Mouse (Mus musculus) lung, postnatal 14 days (tissue): Measurements from ENCODE around the gene Kif2a.
"Not testable (repeated sequence)": the region's sequence is repeated elsewhere in the genome, so short reads cannot be mapped to it uniquely, and the experiment has no call there.

Experiments used
- DNase-seq: peaks from one replicate; pipeline ENCODE4 v3.0.0; 2021

Gene Kif2a

DNA sequence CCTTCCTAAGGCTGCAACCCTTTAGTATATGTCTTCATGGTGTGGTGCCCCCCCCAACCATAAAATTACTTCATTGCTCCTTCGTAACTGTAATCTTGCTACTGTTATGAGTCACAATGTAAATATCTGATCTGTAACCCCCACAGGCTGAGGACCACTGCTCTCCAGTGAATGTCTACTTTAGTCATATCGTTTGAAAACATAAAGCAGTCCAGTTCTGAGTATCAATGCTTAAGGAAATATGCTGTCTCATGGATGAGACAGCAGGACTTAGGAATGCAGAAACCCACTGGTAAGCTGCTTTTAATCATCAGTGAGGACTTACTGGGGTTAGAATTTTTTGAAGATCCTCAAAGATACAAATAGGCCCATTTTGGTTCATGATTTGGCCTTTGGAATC, 2.5 kb downstream of the Kif2a start:
- no peak for DNase-seq

- no peak for DNase-seq
Observed at GRCm38 (mm10) chr13:107013926-107014325, 8.0 kb downstream of the Kif2a start.

DNA sequence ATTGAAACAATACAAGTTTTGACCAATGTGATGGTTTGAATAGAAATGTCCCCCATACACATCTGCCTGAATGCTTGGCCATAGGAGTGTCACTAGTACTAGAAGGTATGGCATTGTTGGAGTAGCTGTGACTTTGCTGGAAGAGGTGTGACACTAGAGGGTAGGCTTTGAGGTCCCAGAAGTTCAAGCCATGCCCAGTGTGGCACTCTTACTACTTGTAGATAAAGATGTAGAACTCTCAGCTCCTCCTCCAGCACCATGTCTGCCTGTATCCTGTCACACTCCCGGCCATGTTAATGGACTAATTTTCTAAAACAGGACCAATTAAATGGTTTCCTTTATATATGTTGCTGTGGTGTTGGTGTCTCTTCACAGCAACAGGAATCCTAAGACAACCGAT, 10.3 kb downstream of the Kif2a start:
- no peak for DNase-seq

- no peak for DNase-seq
Observed at GRCm38 (mm10) chr13:107008174-107008573, 13.8 kb downstream of the Kif2a start.

DNA sequence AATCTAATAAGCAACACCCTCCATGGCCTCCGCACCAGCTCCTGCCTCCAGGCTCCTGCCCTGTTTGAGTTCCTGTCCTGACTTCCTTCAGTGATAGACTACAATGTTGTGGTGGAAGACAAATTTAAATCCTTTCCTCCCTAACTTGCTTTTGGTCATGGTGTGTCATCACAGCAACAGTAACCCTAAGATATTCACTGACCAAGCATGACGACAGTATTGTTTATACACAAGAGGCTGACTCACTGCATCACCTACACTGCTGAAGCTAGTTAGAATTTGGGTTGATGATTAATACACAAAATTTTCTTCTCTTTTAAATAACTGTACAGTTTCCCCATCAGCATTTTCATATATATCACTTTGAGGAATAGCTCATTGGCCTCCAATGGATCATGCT, 18.7 kb downstream of the Kif2a start:
- no peak for DNase-seq

GRCm38 (mm10) chr13:106998671-106999070, 23.3 kb downstream of the Kif2a start:
- DNase-seq = peak; percentile 1

- DNase-seq = no peak
Observed at GRCm38 (mm10) chr13:106998026-106998425, 23.9 kb downstream of the Kif2a start.

- DNase-seq = not testable (repeated sequence)
Observed at GRCm38 (mm10) chr13:106997557-106997956, 24.4 kb downstream of the Kif2a start.

GRCm38 (mm10) chr13:106996891-106997290, 25.0 kb downstream of the Kif2a start:
- DNase-seq = no peak

DNA sequence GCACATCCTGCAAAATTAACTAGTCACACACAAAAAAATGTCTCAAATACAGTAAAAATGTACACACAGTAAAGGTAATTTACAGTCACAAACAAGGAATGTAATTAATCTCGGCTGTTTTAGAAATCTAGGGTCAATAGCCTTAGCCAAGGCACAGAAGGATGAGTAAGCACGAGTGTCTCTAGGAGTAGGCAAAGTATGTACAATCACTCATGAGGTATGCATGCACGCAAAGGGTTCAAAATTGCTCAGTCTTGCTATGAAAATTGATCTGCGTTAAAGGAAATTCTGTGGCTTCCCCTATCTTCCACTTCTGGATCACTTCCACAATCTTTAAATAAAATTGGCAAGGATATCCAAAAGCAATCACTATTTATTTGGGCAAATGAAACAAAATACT, 60.4 kb downstream of the Kif2a start:
- DNase-seq = no peak

GRCm38 (mm10) chr13:106960557-106960956, 61.4 kb downstream of the Kif2a start:
- DNase-seq = no peak

GRCm38 (mm10) chr13:106958286-106958685, 63.6 kb downstream of the Kif2a start:
- no peak for DNase-seq

DNA sequence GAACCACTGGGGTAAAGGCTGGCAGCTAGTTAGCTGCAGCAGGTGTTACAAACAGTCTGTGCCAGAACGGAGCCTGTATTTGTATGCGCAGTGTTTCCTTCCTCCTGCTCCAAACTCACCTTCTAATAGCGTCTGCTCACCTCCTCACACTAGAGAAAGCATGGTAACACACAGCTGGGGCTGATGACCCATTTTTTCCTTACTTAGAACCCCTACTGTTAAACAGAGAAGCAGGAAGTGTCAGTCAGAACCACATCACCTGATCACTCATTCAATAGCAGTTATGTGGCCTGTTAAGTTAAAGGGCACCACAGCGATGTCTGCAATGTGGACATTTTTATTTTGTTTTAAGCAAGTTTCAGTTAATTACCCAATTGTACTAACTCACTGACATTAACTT, 64.4 kb downstream of the Kif2a start:
- DNase-seq = no peak

GRCm38 (mm10) chr13:106954880-106955279, 67.0 kb downstream of the Kif2a start:
- DNase-seq = no peak

DNA sequence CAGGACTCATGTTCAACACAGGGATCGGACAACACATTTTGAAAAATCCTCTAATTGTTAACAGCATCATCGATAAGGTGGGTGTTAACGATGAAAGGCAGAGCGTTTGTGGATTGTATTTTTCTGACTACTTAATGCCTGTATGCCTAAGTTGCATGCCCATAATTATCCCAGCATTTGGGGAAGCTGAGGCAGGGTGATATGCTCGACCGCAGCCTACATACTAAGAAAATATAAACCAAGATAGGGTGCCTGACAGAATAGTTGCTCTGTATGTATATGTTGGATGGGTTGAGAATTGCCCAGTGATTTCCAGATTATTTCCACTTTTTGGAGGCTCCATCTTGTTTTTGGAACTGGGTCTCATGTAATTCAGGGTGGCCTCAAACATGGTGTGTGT, 74.3 kb downstream of the Kif2a start:
- no peak for DNase-seq

DNA sequence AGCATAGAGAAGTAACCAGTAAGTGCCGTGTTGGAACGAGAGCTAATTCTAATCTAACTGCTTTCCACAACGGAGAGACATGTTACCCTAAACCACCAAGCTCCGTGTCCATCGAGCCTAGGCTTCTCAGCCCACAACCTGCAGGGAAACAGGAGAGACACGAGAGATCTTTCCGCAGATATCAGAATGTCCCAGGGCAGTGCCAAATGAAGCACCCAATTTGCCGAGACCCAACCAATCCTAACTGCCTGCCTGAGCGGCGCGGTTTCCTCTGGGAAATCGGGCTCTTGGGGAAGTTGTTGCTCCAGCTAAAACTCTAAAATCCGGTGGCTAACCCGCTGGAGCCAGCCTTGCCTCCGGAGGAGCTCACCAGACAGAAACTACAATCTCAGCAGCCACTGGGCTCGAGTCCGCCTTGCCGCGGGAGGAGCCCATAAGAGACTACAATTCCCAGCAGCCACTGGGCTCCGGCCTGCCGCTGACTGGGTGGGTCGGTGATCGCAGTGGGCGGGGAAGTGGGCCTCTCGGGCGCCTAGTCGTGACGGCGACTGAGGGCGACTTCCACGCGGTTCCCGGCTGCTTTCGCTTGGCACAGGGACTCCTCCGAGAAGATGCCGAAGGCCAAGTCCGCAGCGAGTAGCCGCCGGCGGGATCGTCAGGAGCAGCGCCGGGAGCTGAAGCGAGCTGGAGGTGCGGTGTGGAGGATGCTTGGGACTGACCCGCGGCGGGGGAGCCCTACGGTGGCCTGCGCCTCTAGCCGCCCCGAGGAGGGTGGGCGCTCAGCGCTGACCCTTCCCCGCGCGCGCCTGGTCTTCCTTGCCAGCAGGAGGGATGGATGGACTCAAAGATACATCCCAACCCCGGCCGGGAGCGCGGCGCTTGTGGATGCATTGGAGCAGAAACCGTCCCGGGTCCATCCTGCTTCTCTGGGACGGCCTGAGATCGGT, 75.1 kb downstream of the Kif2a start, which contains the start of gene Dimt1:
Gene Dimt1 (plus strand): TSS at position 534 of the 947 bp plus-strand sequence.
- DNase-seq = peak; percentile 94

GRCm38 (mm10) chr13:106945518-106945917, 76.4 kb downstream of the Kif2a start:
- DNase-seq = no peak

- DNase-seq = no peak
Observed at GRCm38 (mm10) chr13:106942721-106943120, 79.2 kb downstream of the Kif2a start.

GRCm38 (mm10) chr13:106941211-106941976, 80.5 kb downstream of the Kif2a start:
- DNase-seq = no peak

- DNase-seq = no peak
Observed at GRCm38 (mm10) chr13:106937138-106937472, 84.8 kb downstream of the Kif2a start.

- peak; percentile 92 for DNase-seq
Observed at GRCm38 (mm10) chr13:106936256-106937137, 85.4 kb downstream of the Kif2a start, which contains the start of gene Ipo11. Gene Ipo11 (minus strand): TSS chr13:106936958.

DNA sequence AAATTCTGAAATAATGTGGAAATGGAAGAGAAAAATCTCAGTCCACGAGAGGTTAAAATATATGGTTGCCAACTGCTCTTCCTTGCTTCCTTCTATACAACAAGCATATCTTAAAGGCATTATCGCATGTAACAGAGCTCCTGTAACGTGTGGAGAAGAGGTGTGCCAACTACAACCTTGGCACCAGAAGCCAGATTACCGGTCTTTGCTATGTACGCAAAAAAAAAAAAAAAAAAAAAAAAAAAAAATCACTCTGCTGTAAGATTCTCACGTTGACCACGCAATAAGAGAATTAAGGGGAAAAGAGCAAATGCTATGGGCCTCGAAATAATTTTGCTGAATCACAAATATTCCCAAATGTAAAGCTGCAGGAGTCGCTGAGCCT, 86.1 kb downstream of the Kif2a start:
- no peak for DNase-seq

- DNase-seq = peak; percentile 33
Observed at GRCm38 (mm10) chr13:106929201-106929600, 92.7 kb downstream of the Kif2a start.
